8 mouse cellular contexts compared by ENCODE assay signal in genomic region chr10:24869760-24870290, GRCm38 (mm10). TPM values are rescaled to one million over a fixed set of nuclear protein-coding genes. Genes with fewer than 3 reads are reported as not detected.
DNase-seq lines count a peak whose midpoint lies in the region; ATAC-seq lines count a peak whose summit lies in the region.

Gene Med23, plus strand, starts transcription at chr10:24869986.

- H3K4me1 ChIP-seq in heart, embryonic 14.5 days (ENCODE audit: control insufficient read depth in 2 of 2, insufficient read depth in 2 of 2, low read length in 2 of 2) = 0 out of 4 replicates have a peak, but pooled peaks cover 0 to 4% of the 10 kb centered on the region in 2 experiments
- H3K4me1 ChIP-seq in liver, embryonic 13.5 days (replicated peaks) = peaks cover 3% of the 10 kb centered on the region
- no peaks in the 10 kb centered on the region for H3K4me1 ChIP-seq in stomach, embryonic 16.5 days (ENCODE audit: control insufficient read depth, insufficient read depth, low read length)

- ATAC-seq in CD4-positive, CD25-positive, alpha-beta regulatory T cell, adult 4 months = peak; percentile 99
- peak; percentile 99 for ATAC-seq in heart, embryonic 14.5 days (ENCODE audit: insufficient number of reproducible peaks, insufficient read depth, low FRiP score, low read depth)
- peak; percentile 100 for ATAC-seq in liver, embryonic 13.5 days (ENCODE audit: low read depth)
- peak; percentile 100 for ATAC-seq in stomach, embryonic 16.5 days (ENCODE audit: insufficient read depth, low FRiP score)

- H3K9me3 ChIP-seq in heart, embryonic 14.5 days (ENCODE audit: control insufficient read depth, low read length) = no peaks in the 10 kb centered on the region
- H3K9me3 ChIP-seq in liver, embryonic 13.5 days (replicated peaks) = no peaks in the 10 kb centered on the region
- no peaks in the 10 kb centered on the region for H3K9me3 ChIP-seq in stomach, embryonic 16.5 days (replicated peaks; ENCODE audit: control insufficient read depth, low read length)

- H3K4me3 ChIP-seq in heart, embryonic 14.5 days (ENCODE audit: control insufficient read depth in 1 of 2, insufficient read depth in 1 of 2, low read depth in 1 of 2, low read length in 2 of 2) = peak within 1 kb of the TSS; percentile 69 to 92
- H3K4me3 ChIP-seq in liver, embryonic 13.5 days (replicated peaks) = peak within 1 kb of the TSS; percentile 93
- peak within 1 kb of the TSS; percentile 61 for H3K4me3 ChIP-seq in stomach, embryonic 16.5 days (replicated peaks; ENCODE audit: low read length)

- under 1% methylated on average over 36 of the region's 36 CpGs for WGBS in heart, embryonic 14.5 days
- WGBS in liver, embryonic 13.5 days (ENCODE audit: insufficient replicate concordance) = under 1% methylated on average over 36 of the region's 36 CpGs
- WGBS in stomach, embryonic 16.5 days = under 1% methylated on average over 36 of the region's 36 CpGs

- H3K4me2 ChIP-seq in heart, embryonic 14.5 days (ENCODE audit: low read length) = peak within 1 kb of the TSS; percentile 68
- H3K4me2 ChIP-seq in liver, embryonic 13.5 days = peak within 1 kb of the TSS; percentile 71
- peak within 1 kb of the TSS; percentile 64 for H3K4me2 ChIP-seq in stomach, embryonic 16.5 days (ENCODE audit: low read depth, low read length)

- H3K27me3 ChIP-seq in heart, embryonic 14.5 days (ENCODE audit: control insufficient read depth, insufficient read depth, low read length) = no peaks in the 10 kb centered on the region
- no peaks in the 10 kb centered on the region for H3K27me3 ChIP-seq in liver, embryonic 13.5 days
- H3K27me3 ChIP-seq in stomach, embryonic 16.5 days (ENCODE audit: control insufficient read depth, insufficient read depth, low read length) = no peaks in the 10 kb centered on the region

- DNase-seq in c-Kit-negative CD71-positive TER-119-positive erythroid progenitor cells, embryonic 14.5 days (ENCODE audit: low read depth, low spot score) = peak; percentile 89
- peak; percentile 100 for DNase-seq in fibroblast of lung, adult 2 months (ENCODE audit: low read depth)
- DNase-seq in kidney, postnatal 14 days = peak; percentile 98
- peak; percentile 97 for DNase-seq in liver, embryonic 13.5 days
- peak; percentile 98 for DNase-seq in neural tube, embryonic 10.5 days (ENCODE audit: extremely low spot score, low spot score)

- H3K36me3 ChIP-seq in heart, embryonic 14.5 days (ENCODE audit: control insufficient read depth, insufficient read depth, low read length) = peaks cover 37% of the 10 kb centered on the region
- H3K36me3 ChIP-seq in liver, embryonic 13.5 days = peaks cover 25% of the 10 kb centered on the region
- no peaks in the 10 kb centered on the region for H3K36me3 ChIP-seq in stomach, embryonic 16.5 days (ENCODE audit: control insufficient read depth, insufficient read depth, low read length)

- 0 out of 4 replicates have a peak within 1 kb of the TSS, but pooled peaks of 1 of the 2 experiments have one; percentile 16 for H3K27ac ChIP-seq in heart, embryonic 14.5 days (replicated peaks in 1 of 2; ENCODE audit: control insufficient read depth in 1 of 2, insufficient read depth in 1 of 2, low read depth in 2 of 2, low read length in 2 of 2)
- peak within 1 kb of the TSS; percentile 61 for H3K27ac ChIP-seq in liver, embryonic 13.5 days
- H3K27ac ChIP-seq in stomach, embryonic 16.5 days (ENCODE audit: low read length) = no peak within 1 kb of the TSS

- H3K9ac ChIP-seq in heart, embryonic 14.5 days (ENCODE audit: low read length) = peak within 1 kb of the TSS; percentile 97
- H3K9ac ChIP-seq in liver, embryonic 13.5 days = peak within 1 kb of the TSS; percentile 90
- peak within 1 kb of the TSS; percentile 85 for H3K9ac ChIP-seq in stomach, embryonic 16.5 days (ENCODE audit: low read length)

RNA-seq across cellular contexts. Expression of gene Med23, which starts in this region (rescaled TPM):
- 10 to 100 TPM; 18.9 to 31.7 TPM for polyA plus RNA-seq in CD4-positive, CD25-positive, alpha-beta regulatory T cell, adult 4 months (2017; shearing (Covaris generic))
- 14.7 and 18.3 TPM in 2 replicates for polyA plus RNA-seq in heart, embryonic 14.5 days (2014; fragmentation: Nextera tagmentation; extraction: Ambion mirVana)
- 5.9 and 7.8 TPM in 2 replicates for polyA plus RNA-seq in liver, embryonic 13.5 days (2015; fragmentation: Nextera tagmentation; extraction: Ambion mirVana)
- polyA plus RNA-seq in stomach, embryonic 16.5 days (2015; fragmentation: Nextera tagmentation; extraction: Ambion mirVana) = 17.4 and 17.8 TPM in 2 replicates
